Comparison of ENCODE assay signal across 8 mouse cellular contexts in the genomic region with DNA sequence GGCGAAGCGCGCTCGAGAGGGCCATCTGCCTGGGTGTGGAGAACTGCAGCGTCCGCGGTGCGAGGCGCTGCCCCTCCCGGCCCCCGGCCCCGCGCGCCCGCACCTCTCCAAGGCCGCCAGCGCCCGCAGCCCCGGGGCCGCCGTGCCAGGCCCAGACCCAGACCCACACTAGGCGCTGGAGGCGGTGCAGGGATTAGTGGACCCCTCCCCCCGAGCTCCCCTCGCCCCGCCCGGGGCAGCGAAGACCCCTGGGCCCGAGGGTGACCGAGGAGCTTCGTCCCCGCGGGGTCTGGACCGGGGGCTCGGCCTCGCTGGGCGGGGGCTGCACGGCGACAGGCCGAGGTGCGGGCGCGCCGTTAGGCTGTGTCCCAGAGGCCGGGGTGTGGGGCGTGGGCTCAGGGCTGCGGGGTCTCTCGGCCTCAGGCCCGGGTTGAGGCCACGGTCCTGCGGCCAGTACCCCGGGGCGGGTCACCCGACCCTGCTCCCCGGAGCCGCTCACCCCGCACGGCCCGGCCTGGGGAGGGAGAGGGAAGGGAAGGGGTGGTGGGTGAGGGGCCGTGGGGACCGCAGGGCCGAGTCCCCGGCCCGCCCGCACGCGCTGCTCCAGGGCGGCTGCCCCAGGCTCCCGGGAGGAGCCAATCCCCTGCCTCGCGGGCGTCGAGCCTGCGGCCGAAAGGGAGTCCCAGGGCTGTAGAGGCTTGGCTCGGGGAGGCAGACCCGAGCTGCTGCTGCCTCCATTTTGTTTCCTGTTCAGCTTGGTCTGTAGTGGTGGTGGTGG. TPM values are rescaled to one million over a fixed set of nuclear protein-coding genes. Genes with fewer than 3 reads are reported as not detected.
DNase-seq lines count a peak whose midpoint lies in the region; ATAC-seq and TF ChIP-seq lines count a peak whose summit lies in the region.

No protein-coding gene starts in this region.

- ATAC-seq in forebrain, embryonic 15.5 days (replicated peaks): peak; percentile 51
- peak; percentile 44 for ATAC-seq in lung, embryonic 16.5 days (ENCODE audit: low read depth)

- H3K27ac ChIP-seq in cerebellum, adult 2 months (ENCODE audit: insufficient read depth, low read length): peak overlapping the region; percentile 99
- H3K27ac ChIP-seq in forebrain, embryonic 15.5 days (replicated peaks): peak overlapping the region; percentile 95
- H3K27ac ChIP-seq in lung, embryonic 16.5 days (ENCODE audit: low read length): peak overlapping the region; percentile 99
- H3K27ac ChIP-seq in olfactory bulb, adult 2 months (ENCODE audit: insufficient read depth, low read depth, low read length): peak overlapping the region; percentile 83

- peak overlapping the region; percentile 62 for H3K4me3 ChIP-seq in cerebellum, adult 2 months (replicated peaks; ENCODE audit: insufficient read depth, low read depth, low read length)
- peak overlapping the region; percentile 55 for H3K4me3 ChIP-seq in forebrain, embryonic 15.5 days
- H3K4me3 ChIP-seq in lung, embryonic 16.5 days (ENCODE audit: low read length): peak overlapping the region; percentile 82
- H3K4me3 ChIP-seq in olfactory bulb, adult 2 months (ENCODE audit: insufficient read depth, low read depth, low read length): peak overlapping the region; percentile 55

- H3K9me3 ChIP-seq in forebrain, embryonic 15.5 days: no peaks in the 10 kb centered on the region
- no peaks in the 10 kb centered on the region for H3K9me3 ChIP-seq in lung, embryonic 16.5 days (ENCODE audit: control insufficient read depth, low read length)

- 0 out of 2 replicates have a peak, but pooled peaks have one; percentile 14 for TF ChIP-seq POLR2A in cerebellum, adult 2 months (IDR thresholded peaks at IDR 0.05; ENCODE audit: borderline replicate concordance, insufficient read depth, low read length)
- TF ChIP-seq POLR2A in olfactory bulb, adult 2 months (IDR thresholded peaks at IDR 0.05; ENCODE audit: insufficient read depth, low read depth, low read length): no peak

- TF ChIP-seq CTCF in cerebellum, adult 2 months (IDR thresholded peaks at IDR 0.05; ENCODE audit: borderline replicate concordance, insufficient read depth, low read depth, low read length): no peak
- no peak for TF ChIP-seq CTCF in olfactory bulb, adult 2 months (IDR thresholded peaks at IDR 0.05; ENCODE audit: insufficient read depth, low read depth, low read length)

- peaks cover 9% of the 10 kb centered on the region; the same call in 1 of the 2 replicates for H3K4me1 ChIP-seq in cerebellum, adult 2 months (ENCODE audit: control insufficient read depth, insufficient read depth, low read length)
- peaks cover 38% of the 10 kb centered on the region for H3K4me1 ChIP-seq in forebrain, embryonic 15.5 days
- peaks cover 29% of the 10 kb centered on the region for H3K4me1 ChIP-seq in lung, embryonic 16.5 days (replicated peaks; ENCODE audit: control insufficient read depth, insufficient read depth, low read length)
- H3K4me1 ChIP-seq in olfactory bulb, adult 2 months (ENCODE audit: control insufficient read depth, insufficient read depth, low read length): peaks cover 19% of the 10 kb centered on the region

- 2% methylated on average over 60 of the region's 77 CpGs for whole genome bisulfite sequencing in cerebellum, adult 2 months
- WGBS in forebrain, embryonic 15.5 days: under 1% methylated on average over 58 of the region's 77 CpGs
- 1% methylated on average over 34 of the region's 77 CpGs for WGBS in lung, embryonic 16.5 days
- WGBS in olfactory bulb, adult 2 months: 6% methylated on average over 67 of the region's 77 CpGs

- peaks cover 6% of the 10 kb centered on the region; the same call in 1 of the 2 replicates for H3K36me3 ChIP-seq in forebrain, embryonic 15.5 days
- H3K36me3 ChIP-seq in lung, embryonic 16.5 days (ENCODE audit: control insufficient read depth, insufficient read depth, low read length): peaks cover 4% of the 10 kb centered on the region; the same call in 1 of the 2 replicates

- DNase-seq in T-cell, adult 2 months (ENCODE audit: low spot score): peak; percentile 16
- DNase-seq in cerebellum, adult 2 months: peak; percentile 69 to 86
- DNase-seq in heart, postnatal 14 days: peak; percentile 65 to 67
- DNase-seq in layer of hippocampus, adult 11-12 months (ENCODE audit: low spot score): peak; percentile 45
- peak; percentile 74 for DNase-seq in thymus, postnatal 4 days

- intact Hi-C loops in heart, postnatal 14 days (cut with DNase I): no loop called here

- H3K9ac ChIP-seq in forebrain, embryonic 15.5 days (replicated peaks): peak overlapping the region; percentile 65
- peak overlapping the region; percentile 96 for H3K9ac ChIP-seq in lung, embryonic 16.5 days (ENCODE audit: low read length)

- H3K27me3 ChIP-seq in cerebellum, adult 2 months (ENCODE audit: control insufficient read depth, insufficient read depth, low read length): no peaks in the 10 kb centered on the region
- H3K27me3 ChIP-seq in forebrain, embryonic 15.5 days: no peaks in the 10 kb centered on the region
- H3K27me3 ChIP-seq in lung, embryonic 16.5 days (ENCODE audit: control insufficient read depth, insufficient read depth, low read depth, low read length): no peaks in the 10 kb centered on the region

- peak overlapping the region; percentile 88 for H3K4me2 ChIP-seq in forebrain, embryonic 15.5 days (replicated peaks)
- H3K4me2 ChIP-seq in lung, embryonic 16.5 days (ENCODE audit: low read depth, low read length): peak overlapping the region; percentile 79

RNA-seq across cellular contexts. Expression of gene Nsd1, which starts 0.8 kb away (rescaled TPM):
- polyA plus RNA-seq in cerebellum, adult 2 months (2012; rRNA removed): 47.5 and 49.5 TPM in 2 replicates
- polyA plus RNA-seq in forebrain, embryonic 15.5 days (2015; fragmentation: Nextera tagmentation; extraction: Ambion mirVana): 59.3 and 59.5 TPM in 2 replicates
- total RNA-seq in heart, postnatal 14 days (2021): 10 to 100 TPM; 80.5 to 85.2 TPM
- polyA plus RNA-seq in lung, embryonic 16.5 days (2015; fragmentation: Nextera tagmentation; extraction: Ambion mirVana): 50.7 and 56.2 TPM in 2 replicates
- polyA plus RNA-seq in olfactory bulb, adult 2 months (2012; ENCODE audit: insufficient read depth, insufficient read length, low replicate concordance, missing spikeins): 49.7 and 82.3 TPM in 2 replicates

RNA-seq across cellular contexts. Expression of gene Fgfr4, which starts 57.9 kb away (rescaled TPM):
- polyA plus RNA-seq in cerebellum, adult 2 months (2012; rRNA removed): 0.05 and 0.16 TPM in 2 replicates
- polyA plus RNA-seq in forebrain, embryonic 15.5 days (2015; fragmentation: Nextera tagmentation; extraction: Ambion mirVana): 0.51 and 1.1 TPM in 2 replicates
- total RNA-seq in heart, postnatal 14 days (2021): under 1 TPM; 0.31 to 0.39 TPM
- 26.3 and 27.7 TPM in 2 replicates for polyA plus RNA-seq in lung, embryonic 16.5 days (2015; fragmentation: Nextera tagmentation; extraction: Ambion mirVana)
- polyA plus RNA-seq in olfactory bulb, adult 2 months (2012; ENCODE audit: insufficient read depth, insufficient read length, low replicate concordance, missing spikeins): not detected in 2 replicates

Comparison
In these comparisons a context has a peak if more than half of its experiments do, and no peak if none do; other contexts are left out.
1. Peak in every context shown above with its lines: DNase-seq, ATAC-seq, H3K4me3 ChIP-seq and H3K27ac ChIP-seq.
2. DNase-seq: peak in every context shown above with its lines; median percentile 78 in cerebellum, adult 2 months; 74 in thymus, postnatal 4 days; 66 in heart, postnatal 14 days; 45 in layer of hippocampus, adult 11-12 months; 16 in T-cell, adult 2 months.
3. RNA of gene Fgfr4, which starts 57.9 kb away (polyA plus RNA-seq): 26.3 to 27.7 TPM in lung, embryonic 16.5 days; 0.51 to 1.1 TPM in forebrain, embryonic 15.5 days, 0.05 to 0.16 TPM in cerebellum, adult 2 months and not detected in olfactory bulb, adult 2 months; every median in the first group is over 10 times any median in the second.